Mouse (Mus musculus) neural tube, embryonic 13.5 days (tissue): ENCODE measurements around the gene Vmn1r236. TPM values are rescaled to one million over a fixed set of nuclear protein-coding genes. Genes with fewer than 3 reads are reported as not detected.

ENCODE experiments used
- ATAC-seq: fragments of 200-750 bp; cut with Nextera tagmentation; 2 replicates; pipeline ENCODE4 v1.8.0; 2017; ENCODE audit warnings: low read depth, mild to moderate bottlenecking, moderate TSS enrichment, moderate library complexity
- H3K27ac ChIP-seq: fragments of 300-500 bp; sonication (generic); replicated peaks from 2 replicates; pipeline ENCODE4 v1.5.1; 2015; ENCODE audit warnings: moderate library complexity, mild to moderate bottlenecking, inconsistent platforms
- H3K27me3 ChIP-seq: fragments of 300-500 bp; sonication (generic); 2 replicates; pipeline ENCODE4 v1.6.1; 2015; ENCODE audit warnings: mild to moderate bottlenecking, inconsistent platforms
- H3K36me3 ChIP-seq: fragments of 300-500 bp; sonication (generic); 2 replicates; pipeline ENCODE4 v1.6.1; 2015; ENCODE audit warnings: mild to moderate bottlenecking, inconsistent platforms
- H3K4me1 ChIP-seq: fragments of 300-500 bp; sonication (generic); replicated peaks from 2 replicates; pipeline ENCODE4 v1.6.1; 2015; ENCODE audit warnings: inconsistent platforms
- H3K4me2 ChIP-seq: fragments of 300-500 bp; sonication (generic); 2 replicates; pipeline ENCODE4 v1.6.1; 2015; ENCODE audit warnings: inconsistent platforms, mild to moderate bottlenecking, moderate library complexity
- H3K4me3 ChIP-seq: fragments of 300-500 bp; sonication (generic); 2 replicates; pipeline ENCODE4 v1.5.1; 2015; ENCODE audit warnings: mild to moderate bottlenecking, inconsistent platforms
- H3K9ac ChIP-seq: fragments of 300-500 bp; sonication (generic); 2 replicates; pipeline ENCODE4 v1.6.1; 2015; ENCODE audit warnings: moderate library complexity, mild to moderate bottlenecking, inconsistent platforms
- H3K9me3 ChIP-seq: fragments of 300-500 bp; sonication (generic); 2 replicates; pipeline ENCODE4 v1.6.1; 2016; ENCODE audit warnings: inconsistent platforms
- WGBS: fragments of 180-500 bp; shearing (Covaris S2); methylation state at CpG from one replicate; pipeline ENCODE4 v1.1.7; 2015; 5-methylcytosine and 5-hydroxymethylcytosine counted together
- microRNA-seq: library from miRNA; unstranded; fragments of <30 nt; microRNA quantifications from one replicate; pipeline ENCODE4, GENCODE M21; 2016
- polyA plus RNA-seq: library from polyadenylated mRNA; unstranded; fragments of >200 nt; fragmentation: Nextera tagmentation; extraction: Ambion mirVana; gene quantifications from 2 replicates; pipeline ENCODE4 v1.2.1, GENCODE M21; 2015

Gene Vmn1r236
- polyA plus RNA-seq, result not detected in 2 replicates

- no peak for ATAC-seq
- no peaks in the 10 kb centered on the region for H3K9me3 ChIP-seq
- H3K4me1 ChIP-seq, result no peaks in the 10 kb centered on the region
- H3K4me3 ChIP-seq, result no peak within 1 kb of the TSS
- no peaks in the 10 kb centered on the region for H3K36me3 ChIP-seq
- 79% methylated on average over 3 of the region's 3 CpGs for WGBS
- H3K9ac ChIP-seq, result no peak within 1 kb of the TSS
- H3K27me3 ChIP-seq, result no peaks in the 10 kb centered on the region
- no peak within 1 kb of the TSS for H3K27ac ChIP-seq
- no peak within 1 kb of the TSS for H3K4me2 ChIP-seq
Measured at GRCm38 (mm10) chr17:21282642-21283041, at the start of gene Vmn1r236. Gene Vmn1r236, plus strand, starts transcription at chr17:21282942.

- Histone ChIP-seq H3K27ac (no peak within 1 kb of the TSS), H3K9me3 (no peaks in the 10 kb centered on the region; the same call in none of the 2 replicates), H3K4me1 (no peaks in the 10 kb centered on the region), H3K27me3 (no peaks in the 10 kb centered on the region), H3K4me3 (no peak within 1 kb of the TSS), H3K9ac (no peak within 1 kb of the TSS), H3K4me2 (no peak within 1 kb of the TSS), H3K36me3 (no peaks in the 10 kb centered on the region)
- no peak for ATAC-seq
Measured at GRCm38 (mm10) chr17:21256111-21256510, 26.6 kb upstream of the Vmn1r236 start, which contains the start of gene Vmn1r235. Gene Vmn1r235, plus strand, starts transcription at chr17:21256411.

- no peak overlapping the region for H3K27ac ChIP-seq
- no peak for ATAC-seq
Measured at GRCm38 (mm10) chr17:21272103-21272502, 10.6 kb upstream of the Vmn1r236 start.

GRCm38 (mm10) chr17:21284395-21284794 is 1.7 kb downstream of the Vmn1r236 start:
- Histone ChIP-seq H3K4me1 (no peaks in the 10 kb centered on the region), H3K9ac (no peak overlapping the region), H3K9me3 (no peaks in the 10 kb centered on the region), H3K27ac (no peak overlapping the region), H3K36me3 (no peaks in the 10 kb centered on the region), H3K27me3 (no peaks in the 10 kb centered on the region), H3K4me3 (no peak overlapping the region), H3K4me2 (no peak overlapping the region)
- no peak for ATAC-seq

More at GRCm38 (mm10) chr17:21272103-21272502, 10.6 kb upstream of the Vmn1r236 start:
- Histone ChIP-seq H3K4me1 (no peaks in the 10 kb centered on the region), H3K4me3 (no peak overlapping the region), H3K36me3 (no peaks in the 10 kb centered on the region), H3K9me3 (no peaks in the 10 kb centered on the region), H3K4me2 (no peak overlapping the region), H3K9ac (no peak overlapping the region), H3K27me3 (no peaks in the 10 kb centered on the region)
- 12% methylated on average over 4 of the region's 4 CpGs for WGBS

- Histone ChIP-seq H3K9me3 (no peaks in the 10 kb centered on the region), H3K27me3 (no peaks in the 10 kb centered on the region), H3K27ac (no peak overlapping the region), H3K4me1 (no peaks in the 10 kb centered on the region), H3K4me3 (no peak overlapping the region), H3K36me3 (no peaks in the 10 kb centered on the region), H3K4me2 (no peak overlapping the region), H3K9ac (no peak overlapping the region)
- no peak for ATAC-seq
Measured at GRCm38 (mm10) chr17:21289695-21290094, 7.0 kb downstream of the Vmn1r236 start.

GRCm38 (mm10) chr17:21311565-21311964 is 28.8 kb downstream of the Vmn1r236 start, which contains the start of gene Vmn1r237:
Gene Vmn1r237, plus strand, starts transcription at chr17:21311865.
- Histone ChIP-seq H3K27me3 (no peaks in the 10 kb centered on the region), H3K9me3 (no peaks in the 10 kb centered on the region; the same call in 1 of the 2 replicates), H3K4me3 (no peak within 1 kb of the TSS), H3K4me2 (no peak within 1 kb of the TSS), H3K4me1 (no peaks in the 10 kb centered on the region), H3K36me3 (no peaks in the 10 kb centered on the region), H3K27ac (no peak within 1 kb of the TSS), H3K9ac (no peak within 1 kb of the TSS)
- ATAC-seq, result no peak

Small RNAs within 50 kb of the gene (microRNA-seq; reads per million reads assigned to microRNA genes)
- not detected for gene Gm26384

Other genes with a start within 250 kb of the Vmn1r236 start
- gene Vmn1r234, start 56.9 kb upstream of the Vmn1r236 start, polyA plus RNA-seq, result not detected in 2 replicates
- not detected in 2 replicates for gene Vmn1r235, start 26.5 kb upstream of the Vmn1r236 start, polyA plus RNA-seq
- not detected in 2 replicates for gene Vmn1r237, start 28.9 kb downstream of the Vmn1r236 start, polyA plus RNA-seq
- 4.3 and 5.6 TPM in 2 replicates for gene Zfp677, start 100.8 kb downstream of the Vmn1r236 start, polyA plus RNA-seq
- gene Zfp54, start 140.3 kb downstream of the Vmn1r236 start, polyA plus RNA-seq, result 5.0 and 5.6 TPM in 2 replicates
- gene Zfp51, start 167.4 kb downstream of the Vmn1r236 start, polyA plus RNA-seq, result 15.2 and 16.5 TPM in 2 replicates
- gene Zfp53, start 206.1 kb downstream of the Vmn1r236 start, polyA plus RNA-seq, result 9.4 and 10.1 TPM in 2 replicates